In genomic region chr7:46459605-46460245, GRCm38 (mm10) we compare ENCODE assay signal across 15 mouse cellular contexts.
DNase-seq lines count a peak whose midpoint lies in the region; ATAC-seq and TF ChIP-seq lines count a peak whose summit lies in the region.
"Had no signal": no experiment of that assay in that cellular context is flagged by ENCODE, and none has a peak within 500 bp of the region (broad histone marks: within the 10 kb centered on the region; RNA-seq: fewer than 3 reads in every experiment).

No protein-coding gene starts in this region.

- H3K27ac ChIP-seq in layer of hippocampus, adult 2 months, result peak overlapping the region; percentile 49; the same call in 1 of the 2 replicates
- peak overlapping the region; percentile 75 for H3K27ac ChIP-seq in hindbrain, embryonic 15.5 days (replicated peaks)
- no peak overlapping the region for H3K27ac ChIP-seq in intestine, postnatal 0 days (ENCODE audit: low read depth, low read length)
- peak overlapping the region; percentile 40 for H3K27ac ChIP-seq in neural tube, embryonic 13.5 days (replicated peaks)
- H3K27ac ChIP-seq: left cerebral cortex, adult 2 months; limb, embryonic 10.5 days; stomach, embryonic 15.5 days had no signal

- peak; percentile 39 for ATAC-seq in hindbrain, embryonic 15.5 days (ENCODE audit: low FRiP score, low read depth)
- ATAC-seq in intestine, postnatal 0 days, result peak; percentile 83
- peak; percentile 55 for ATAC-seq in neural tube, embryonic 13.5 days (ENCODE audit: low read depth)

- H3K4me1 ChIP-seq in hindbrain, embryonic 15.5 days (replicated peaks), result peaks cover 18% of the 10 kb centered on the region
- peaks cover 5% of the 10 kb centered on the region; the same call in 1 of the 2 replicates for H3K4me1 ChIP-seq in intestine, postnatal 0 days (replicated peaks; ENCODE audit: control insufficient read depth, insufficient read depth, low read length)
- peaks cover 8% of the 10 kb centered on the region for H3K4me1 ChIP-seq in neural tube, embryonic 13.5 days (replicated peaks)
- H3K4me1 ChIP-seq: limb, embryonic 10.5 days; stomach, embryonic 15.5 days had no signal

- H3K4me3 ChIP-seq in layer of hippocampus, adult 2 months, result no peak overlapping the region
- no peak overlapping the region for H3K4me3 ChIP-seq in hindbrain, embryonic 15.5 days
- no peak overlapping the region for H3K4me3 ChIP-seq in intestine, postnatal 0 days (ENCODE audit: low read depth, low read length)
- no peak overlapping the region for H3K4me3 ChIP-seq in neural tube, embryonic 13.5 days
- H3K4me3 ChIP-seq: left cerebral cortex, adult 2 months; limb, embryonic 10.5 days; stomach, embryonic 15.5 days had no signal

- no peaks in the 10 kb centered on the region for H3K9me3 ChIP-seq in hindbrain, embryonic 15.5 days
- H3K9me3 ChIP-seq in intestine, postnatal 0 days (ENCODE audit: control insufficient read depth), result no peaks in the 10 kb centered on the region
- 0 out of 2 replicates have a peak, but pooled peaks cover 3% of the 10 kb centered on the region for H3K9me3 ChIP-seq in neural tube, embryonic 13.5 days
- H3K9me3 ChIP-seq: limb, embryonic 10.5 days; stomach, embryonic 15.5 days had no signal

- H3K27me3 ChIP-seq in hindbrain, embryonic 15.5 days, result no peaks in the 10 kb centered on the region
- no peaks in the 10 kb centered on the region for H3K27me3 ChIP-seq in intestine, postnatal 0 days (replicated peaks; ENCODE audit: control insufficient read depth, insufficient read depth, low read length)
- H3K27me3 ChIP-seq in neural tube, embryonic 13.5 days, result no peaks in the 10 kb centered on the region
- H3K27me3 ChIP-seq: stomach, embryonic 15.5 days had no signal

- no peak overlapping the region for H3K9ac ChIP-seq in hindbrain, embryonic 15.5 days
- H3K9ac ChIP-seq in intestine, postnatal 0 days (ENCODE audit: low read depth, low read length), result no peak overlapping the region
- no peak overlapping the region for H3K9ac ChIP-seq in neural tube, embryonic 13.5 days
- H3K9ac ChIP-seq: lung, embryonic 14.5 days; stomach, embryonic 15.5 days had no signal

- 67% methylated on average over 9 of the region's 9 CpGs for WGBS in hindbrain, embryonic 15.5 days
- WGBS in intestine, postnatal 0 days, result 31% methylated on average over 9 of the region's 9 CpGs
- WGBS in neural tube, embryonic 13.5 days, result 79% methylated on average over 9 of the region's 9 CpGs

- no peak for TF ChIP-seq CTCF in layer of hippocampus, adult 2 months (conservative IDR thresholded peaks at IDR 0.05)
- peak; percentile 2; the same call in 1 of the 2 replicates for TF ChIP-seq CTCF in intestine, postnatal 0 days (IDR thresholded peaks at IDR 0.05; ENCODE audit: low read depth)

- no peak overlapping the region for H3K4me2 ChIP-seq in hindbrain, embryonic 15.5 days
- H3K4me2 ChIP-seq in intestine, postnatal 0 days (replicated peaks; ENCODE audit: low read depth), result no peak overlapping the region
- no peak overlapping the region for H3K4me2 ChIP-seq in neural tube, embryonic 13.5 days
- H3K4me2 ChIP-seq: liver, embryonic 11.5 days; lung, embryonic 14.5 days; stomach, embryonic 15.5 days had no signal

- H3K36me3 ChIP-seq in hindbrain, embryonic 15.5 days, result no peaks in the 10 kb centered on the region
- H3K36me3 ChIP-seq in intestine, postnatal 0 days (ENCODE audit: control insufficient read depth, insufficient read depth), result no peaks in the 10 kb centered on the region
- no peaks in the 10 kb centered on the region for H3K36me3 ChIP-seq in neural tube, embryonic 13.5 days
- H3K36me3 ChIP-seq: limb, embryonic 10.5 days; stomach, embryonic 15.5 days had no signal

- no peak for DNase-seq in layer of hippocampus, adult 2 months (ENCODE audit: low spot score in 2 of 2)
- DNase-seq in layer of hippocampus, postnatal 36 days, result no peak
- DNase-seq in urinary bladder, postnatal 36 days (ENCODE audit: low spot score in 2 of 2), result no peak
- DNase-seq in adrenal gland, postnatal 4 days (ENCODE audit: low spot score in 2 of 2), result no peak
- DNase-seq: adrenal gland, postnatal 36 days; heart, adult 18-20 months; lung, embryonic 14.5 days; lung, postnatal 4 days had no signal
